Mouse (Mus musculus): ENCODE results near the gene Bicdl1. TPM values are rescaled to one million over a fixed set of nuclear protein-coding genes. Genes with fewer than 3 reads are reported as not detected.

Bicdl1 gene
- total RNA-seq, 2 experiments from 2014 or later: 157 to 159 TPM

DNA sequence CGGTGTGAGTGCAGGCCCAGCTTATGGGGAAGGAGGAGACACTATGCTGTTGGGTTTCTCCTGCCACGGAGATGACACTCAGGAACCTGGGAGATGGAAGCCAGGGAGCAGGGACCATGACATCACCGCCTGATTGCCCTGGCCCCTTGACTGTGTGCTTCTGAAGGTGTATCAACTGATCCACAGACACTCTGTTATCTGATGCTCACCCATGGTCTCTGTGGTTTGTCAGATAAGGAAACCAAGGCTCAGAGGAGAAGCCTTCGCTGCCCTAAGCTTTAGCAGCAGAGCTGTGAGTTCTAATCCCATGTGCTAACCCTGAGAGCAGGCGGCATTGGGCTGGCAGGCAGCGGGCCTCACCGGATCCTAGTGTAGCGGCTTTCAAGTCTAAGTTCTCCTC is 97.4 kb downstream of the Bicdl1 start:
- intact Hi-C loops (cut with DNase I): loop anchor here (5.0 kb wide), 1 partner anchor 62 kb away; no protein-coding TSS in a partner anchor
- DNase-seq (ENCODE audit: low spot score in 2 of 2): no peak

DNA sequence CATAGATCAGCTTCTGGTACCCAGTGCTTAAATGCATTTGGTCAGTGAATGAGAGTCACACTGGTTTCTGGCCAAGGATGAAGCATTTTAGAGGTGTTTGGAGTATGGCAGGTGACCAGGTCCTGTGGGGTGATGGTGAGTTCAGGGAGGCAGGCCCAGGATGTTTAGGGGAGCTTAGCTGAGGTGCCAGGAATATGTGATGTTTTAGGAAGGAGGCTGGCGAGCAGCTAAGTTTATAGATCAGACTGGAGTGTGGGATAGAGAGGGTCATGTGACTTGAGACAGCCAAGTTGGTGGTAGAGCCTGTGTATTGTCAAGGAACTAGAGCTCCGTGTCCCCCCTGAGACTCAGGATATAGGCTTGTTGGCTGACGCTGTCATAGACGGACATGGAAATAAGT is 98.4 kb downstream of the Bicdl1 start:
- intact Hi-C loops (cut with DNase I): loop anchor here (5.0 kb wide), 1 partner anchor 61 kb away; no protein-coding TSS in a partner anchor

DNA sequence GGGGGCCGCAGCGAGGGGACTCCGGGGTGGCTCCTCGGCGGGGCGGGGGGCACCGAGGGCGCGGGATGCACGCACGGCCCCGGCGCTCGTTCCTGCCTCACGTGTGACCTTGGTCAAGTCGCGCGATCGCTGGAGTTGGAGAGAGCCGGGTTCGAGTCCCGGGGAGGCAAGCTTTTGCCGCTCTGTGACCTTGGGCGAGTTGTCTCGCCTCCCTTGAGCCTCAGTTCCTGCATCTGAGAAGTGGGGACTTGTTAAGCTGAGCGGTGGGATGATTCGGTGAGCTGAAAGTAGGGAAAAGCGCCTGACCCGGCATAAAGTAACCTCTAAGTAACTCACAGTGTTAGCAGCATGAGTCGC is 99.1 kb downstream of the Bicdl1 start:
- intact Hi-C loops (cut with DNase I): loop anchor here (5.0 kb wide), 1 partner anchor 60 kb away; no protein-coding TSS in a partner anchor
- DNase-seq (ENCODE audit: low spot score in 2 of 2): no peak

More for the DNA sequence above, 98.4 kb downstream of the Bicdl1 start:
- no peak for DNase-seq (ENCODE audit: low spot score in 2 of 2)

DNA sequence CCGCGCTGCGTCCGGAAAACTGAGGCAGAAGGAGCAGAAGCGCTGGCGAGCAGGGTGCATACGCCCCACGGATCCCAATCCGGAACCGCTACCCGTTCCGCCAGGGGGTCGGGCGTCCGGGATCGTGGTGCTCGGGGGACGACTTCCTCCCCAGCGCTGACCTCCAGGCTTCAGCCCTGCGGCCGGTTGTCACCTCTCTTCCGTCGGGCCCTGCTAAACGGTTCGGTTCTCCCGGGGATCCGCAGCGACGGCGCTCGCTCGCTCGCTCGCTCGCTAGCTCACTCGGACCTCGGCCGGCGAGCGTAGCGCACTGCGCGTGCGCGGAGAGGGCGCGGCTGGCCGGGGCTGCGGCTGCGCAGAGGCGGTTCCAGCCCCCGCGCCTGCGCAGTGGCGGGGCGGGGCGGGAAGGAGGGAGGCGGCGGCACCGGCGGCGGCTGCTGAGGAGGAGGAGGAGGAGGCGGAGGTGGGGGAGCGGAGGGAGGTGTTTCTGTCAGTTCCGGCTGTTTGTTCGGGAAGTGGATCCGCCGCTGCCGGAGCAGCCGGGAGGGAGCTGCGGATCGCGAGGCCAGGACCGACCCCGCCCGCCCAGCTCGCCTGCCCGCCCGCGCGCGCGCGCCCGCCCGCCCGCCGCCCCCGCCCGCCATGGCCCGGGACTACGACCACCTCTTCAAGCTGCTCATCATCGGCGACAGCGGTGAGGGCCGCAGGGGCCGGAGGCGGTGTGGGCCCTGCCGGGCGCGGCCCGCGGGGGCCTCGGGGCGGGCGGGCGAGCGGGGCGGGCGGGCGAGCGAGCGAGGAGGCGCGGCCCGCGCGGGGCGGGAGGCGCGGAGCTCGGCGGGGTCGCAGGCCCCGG is 99.7 kb downstream of the Bicdl1 start, which contains the start of gene Rab35:
Rab35 (plus strand) TSS at position 404 of the 853 bp plus-strand sequence.
- DNase-seq (ENCODE audit: low spot score in 2 of 2): peak; percentile 90 to 91
- intact Hi-C loops (cut with DNase I): loop anchor here (5.0 kb wide), 1 partner anchor 59 kb away; no protein-coding TSS in a partner anchor

DNA sequence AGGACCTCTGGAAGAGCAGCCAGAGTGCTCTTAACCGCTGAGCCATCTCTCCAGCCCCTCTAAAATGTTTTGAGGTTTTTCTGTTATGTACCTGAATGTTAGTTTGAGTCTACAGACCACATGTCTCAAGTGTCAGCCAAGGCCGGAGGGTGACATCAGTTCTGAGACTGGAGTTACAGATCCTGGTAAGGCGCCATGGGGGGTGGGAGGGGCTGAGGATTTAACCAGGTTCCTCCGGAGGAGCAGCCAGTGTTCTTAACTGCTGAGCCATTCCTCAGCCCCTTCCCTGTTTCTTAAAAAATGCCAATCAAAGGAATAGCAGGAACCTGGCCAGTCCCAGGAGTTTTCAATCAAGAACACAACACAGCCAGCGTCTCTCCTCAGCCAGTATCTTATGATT is 101.1 kb downstream of the Bicdl1 start:
- intact Hi-C loops (cut with DNase I): loop anchor here (5.0 kb wide), 1 partner anchor 58 kb away; no protein-coding TSS in a partner anchor
- DNase-seq (ENCODE audit: low spot score in 2 of 2): no peak

DNA sequence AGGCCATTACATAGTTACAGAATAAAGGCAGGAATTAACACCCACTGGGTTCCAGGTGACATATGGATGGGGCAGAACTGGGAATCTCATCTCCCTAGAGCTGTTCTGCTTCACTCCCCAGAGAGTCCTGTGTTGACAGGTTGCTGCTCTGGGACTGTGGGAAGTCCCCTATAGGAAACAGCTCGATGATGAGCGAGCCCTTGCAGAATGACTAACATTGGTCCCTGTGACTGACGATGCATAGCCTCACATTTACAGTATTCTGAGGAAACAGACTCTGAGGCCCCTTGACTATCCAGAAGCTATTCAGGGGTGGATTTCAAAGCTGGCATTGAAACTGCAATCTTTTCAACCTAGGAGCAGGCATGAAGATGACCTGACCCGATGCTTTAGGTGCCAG is 101.7 kb downstream of the Bicdl1 start:
- no peak for DNase-seq (ENCODE audit: low spot score in 2 of 2)
- intact Hi-C loops (cut with DNase I): loop anchor here (5.0 kb wide), 1 partner anchor 57 kb away; no protein-coding TSS in a partner anchor

DNA sequence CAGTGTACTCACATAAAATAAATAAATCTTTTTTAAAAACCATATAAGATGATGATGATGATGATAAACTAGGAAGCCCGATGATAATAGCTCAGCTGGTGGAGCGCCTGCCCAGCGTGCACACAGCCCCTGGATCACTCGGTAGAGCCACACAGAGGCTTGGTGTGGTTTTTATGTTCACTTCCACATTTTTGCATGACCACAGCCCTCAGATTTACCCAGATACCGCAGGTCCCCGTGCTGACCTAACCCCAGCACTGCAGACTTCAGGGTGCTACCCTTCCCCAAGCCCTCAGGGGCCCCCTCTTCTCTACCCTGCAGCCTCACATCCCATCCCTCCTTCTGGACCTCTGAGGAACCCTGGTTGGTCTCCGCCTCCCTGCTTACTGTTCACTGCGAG is 103.3 kb downstream of the Bicdl1 start:
- DNase-seq (ENCODE audit: low spot score in 2 of 2): no peak
- intact Hi-C loops (cut with DNase I): no loop called here

DNA sequence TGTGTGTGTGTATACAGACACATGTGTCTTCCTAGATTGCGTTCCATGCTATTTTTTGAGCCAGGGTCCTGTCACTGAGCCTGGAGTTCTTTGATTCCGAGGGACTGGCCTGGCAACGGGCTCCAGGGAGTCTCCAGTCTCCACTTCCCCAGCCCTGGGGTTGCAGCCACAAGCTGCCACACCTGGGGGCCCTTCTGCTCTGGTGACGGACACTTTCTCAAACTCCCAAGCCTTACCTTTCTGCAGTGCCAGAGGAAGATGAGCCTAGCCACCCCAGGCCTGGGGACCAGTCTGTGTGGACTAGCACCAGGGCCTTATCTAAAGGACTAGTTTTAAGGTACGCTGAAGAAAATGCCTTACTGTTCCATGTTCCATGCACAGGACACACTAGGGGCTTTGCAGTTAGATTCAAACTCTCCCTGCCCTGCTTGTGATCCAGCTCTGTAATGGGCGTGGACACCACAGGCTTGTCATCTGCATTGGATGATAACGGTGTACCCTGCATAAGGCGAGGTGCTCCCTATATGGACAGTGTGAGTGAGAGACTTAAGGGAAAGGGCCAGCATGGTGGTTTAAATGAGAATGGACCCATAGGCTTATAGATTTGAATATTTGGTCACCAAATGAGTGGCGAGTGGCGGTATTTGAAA is 105.1 kb downstream of the Bicdl1 start:
- no peak for DNase-seq (ENCODE audit: low spot score in 2 of 2)
- intact Hi-C loops (cut with DNase I): no loop called here

DNA sequence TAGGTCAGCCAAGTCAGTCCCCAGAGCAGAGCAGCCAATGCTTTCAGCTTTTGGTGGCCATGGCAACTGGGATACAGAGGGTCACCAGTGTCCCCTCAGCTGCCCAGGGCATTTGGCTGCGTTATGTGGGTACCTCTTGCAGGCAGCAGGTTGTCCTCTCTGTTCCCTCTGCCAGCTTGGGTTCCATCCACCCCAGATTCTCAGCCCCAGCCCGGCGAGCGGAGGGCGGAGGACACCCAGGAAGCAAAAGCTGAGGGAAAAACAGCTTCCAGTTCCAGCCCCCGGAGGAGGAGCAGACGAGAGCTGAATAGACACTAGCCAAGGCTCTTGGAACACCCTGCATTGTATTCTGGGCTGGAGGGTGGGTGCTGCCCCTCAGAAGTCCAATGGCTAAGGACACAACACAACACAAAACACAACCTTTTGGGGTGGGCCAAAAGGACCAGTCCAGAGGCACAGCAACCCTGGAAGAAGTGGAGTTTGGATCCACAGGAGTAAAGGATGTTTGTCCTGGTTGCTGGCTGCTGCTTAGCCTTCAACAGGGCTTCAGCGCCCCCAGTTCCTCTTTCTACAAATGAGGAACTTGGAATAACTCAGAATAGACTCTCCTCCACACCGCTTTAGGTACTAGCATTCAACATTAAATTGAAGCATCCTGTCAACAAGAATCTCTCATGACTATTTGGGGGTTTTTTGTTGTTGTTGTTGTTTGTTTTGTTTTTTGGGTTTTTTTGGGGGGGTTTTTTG is 107.6 kb downstream of the Bicdl1 start:
- DNase-seq (ENCODE audit: low spot score in 2 of 2): peak in 1 of 2 experiments; percentile 72
- intact Hi-C loops (cut with DNase I): no loop called here

DNA sequence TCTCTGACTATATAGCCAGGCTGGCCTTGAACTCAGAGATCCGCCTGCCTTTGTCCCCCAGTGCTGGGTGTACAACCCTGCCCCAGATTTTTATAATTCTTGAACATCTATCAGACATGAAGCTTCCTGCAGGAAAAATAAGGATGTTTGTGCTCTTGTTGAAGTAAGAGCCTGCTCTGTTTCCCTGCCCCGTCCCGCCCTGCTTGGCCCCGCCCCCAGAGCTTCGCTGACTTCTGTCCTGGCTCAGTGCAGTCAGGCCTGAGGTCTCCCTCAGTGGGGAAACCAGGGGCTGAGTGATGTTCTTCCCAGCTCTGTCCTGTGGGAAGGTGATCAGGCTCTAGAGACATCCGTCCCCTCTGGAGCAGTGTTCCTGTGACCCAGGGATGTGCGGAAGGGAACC is 108.7 kb downstream of the Bicdl1 start:
- intact Hi-C loops (cut with DNase I): no loop called here
- no peak for DNase-seq (ENCODE audit: low spot score in 2 of 2)

DNA sequence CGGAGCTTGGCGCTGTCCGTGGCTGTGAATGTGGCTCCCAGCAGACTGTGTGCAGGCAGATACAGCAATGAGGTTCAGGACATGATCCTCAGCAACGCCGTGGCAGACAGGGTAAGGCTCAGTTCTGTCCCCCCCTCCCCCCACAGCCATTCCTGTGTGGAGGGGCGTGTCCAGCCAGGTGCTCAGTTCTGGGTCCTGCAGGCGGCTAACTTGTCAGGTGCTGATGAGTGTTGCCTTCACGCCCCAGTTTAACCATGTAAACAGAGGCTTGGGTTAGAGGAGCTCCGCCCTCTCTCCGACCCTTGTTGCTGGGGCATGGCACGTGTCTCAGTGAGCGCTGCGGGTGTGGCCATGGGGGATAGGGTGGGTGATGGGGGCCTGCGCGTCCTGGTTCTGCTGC is 111.7 kb downstream of the Bicdl1 start:
- intact Hi-C loops (cut with DNase I): loop anchor here (5.0 kb wide), 1 partner anchor 37 kb away; no protein-coding TSS in a partner anchor
- DNase-seq (ENCODE audit: low spot score in 2 of 2): no peak

DNA sequence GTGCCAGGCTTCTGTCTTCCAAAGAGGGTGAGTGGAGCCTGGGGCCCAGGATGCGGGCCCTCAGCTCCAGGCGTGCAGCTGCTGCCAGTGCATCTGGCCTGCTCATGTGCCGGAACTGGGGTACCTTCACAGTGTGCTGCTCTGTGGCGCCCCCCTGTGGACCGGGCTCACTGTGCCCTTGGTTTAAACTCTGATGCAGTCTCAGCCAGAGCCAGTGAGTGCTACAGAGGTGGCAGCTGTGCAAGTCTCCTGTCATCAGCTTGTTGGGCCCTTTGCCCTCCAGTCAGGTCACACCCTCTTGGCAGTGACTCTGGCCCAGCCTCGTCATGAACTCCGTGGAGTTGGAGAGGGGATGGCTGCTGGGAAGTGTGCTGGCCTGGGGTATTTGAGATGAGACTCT is 116.5 kb downstream of the Bicdl1 start:
- DNase-seq (ENCODE audit: low spot score in 2 of 2): no peak
- intact Hi-C loops (cut with DNase I): loop anchor here (5.0 kb wide), 1 partner anchor 33 kb away; no protein-coding TSS in a partner anchor

DNA sequence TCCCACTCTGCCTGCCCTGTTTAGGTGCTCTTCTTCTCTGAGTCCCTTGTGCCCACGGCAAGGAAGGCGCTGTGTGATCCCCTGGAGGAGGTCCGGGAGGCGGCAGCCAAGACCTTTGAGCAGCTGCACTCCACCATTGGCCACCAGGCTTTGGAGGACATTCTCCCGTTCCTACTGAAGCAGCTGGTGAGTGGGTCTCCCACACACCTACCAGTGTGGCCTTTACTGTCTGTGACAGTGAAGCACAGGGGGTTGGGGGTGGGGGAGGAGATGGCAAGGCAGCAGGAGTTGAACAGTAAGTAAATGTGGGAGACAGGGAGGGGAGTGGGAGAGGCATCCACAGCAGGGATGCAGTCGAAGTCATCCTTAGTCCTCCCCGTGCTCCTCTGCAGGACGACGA is 118.1 kb downstream of the Bicdl1 start:
- intact Hi-C loops (cut with DNase I): no loop called here
- peak in 1 of 2 experiments; percentile 64 for DNase-seq (ENCODE audit: low spot score in 2 of 2)

DNA sequence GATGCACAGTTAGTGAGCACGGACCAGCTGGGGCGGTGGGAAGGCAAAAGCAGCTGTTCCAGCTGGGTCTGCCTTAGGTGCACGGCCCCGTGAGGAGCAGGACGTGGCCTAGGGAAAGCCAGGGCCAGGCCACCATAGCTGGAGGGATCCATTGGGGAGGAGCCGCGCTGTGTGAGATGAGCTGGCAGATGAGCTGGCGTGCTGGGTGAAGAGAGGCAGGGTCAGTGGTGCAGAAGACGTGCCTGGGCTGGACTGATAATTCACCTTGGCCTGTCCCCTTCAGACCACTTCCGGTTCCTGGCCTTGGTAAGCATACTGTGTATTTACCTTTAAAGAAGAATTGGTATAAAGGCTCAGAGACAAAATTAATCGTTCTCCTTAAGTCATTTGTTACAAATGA is 119.9 kb downstream of the Bicdl1 start:
- DNase-seq (ENCODE audit: low spot score in 2 of 2): no peak
- intact Hi-C loops (cut with DNase I): no loop called here

DNA sequence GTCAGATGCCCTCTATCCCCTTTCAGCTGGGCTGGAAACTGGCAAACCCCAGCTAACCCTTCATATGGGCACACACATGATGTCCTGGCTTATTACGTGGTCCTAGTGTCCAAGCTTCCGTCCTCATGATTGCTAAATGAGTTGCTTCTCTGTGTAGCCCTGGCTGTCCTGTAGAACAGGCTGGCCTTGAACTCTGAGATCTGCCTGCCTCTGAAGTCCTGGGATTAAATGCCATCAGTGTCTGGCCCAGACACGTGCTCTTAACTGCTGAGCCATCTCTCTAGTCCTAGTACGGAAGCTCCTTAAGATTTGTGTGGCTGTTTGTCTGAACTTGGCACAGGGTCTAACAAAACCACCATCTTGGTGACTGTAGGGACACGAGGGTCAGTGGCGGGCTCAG is 127.9 kb downstream of the Bicdl1 start:
- intact Hi-C loops (cut with DNase I): no loop called here

More for the DNA sequence above, 127.9 kb downstream of the Bicdl1 start:
- DNase-seq (ENCODE audit: low spot score in 2 of 2): no peak

Small RNAs within 50 kb of the gene (microRNA-seq; reads per million reads assigned to microRNA genes)
- gene Mir7030: 0 to 1.7 reads per million in 2 experiments

Other genes starting within 250 kb of the Bicdl1 start
- gene Sirt4, start 246.9 kb downstream of the Bicdl1 start, total RNA-seq (2021): 10 to 100 TPM; 31.1 to 34.0 TPM
- 10 to 100 TPM; 19.9 to 21.0 TPM for gene Pxn, start 224.9 kb downstream of the Bicdl1 start, total RNA-seq (2021)
- 100 to 1,000 TPM; 208 to 218 TPM for gene Rplp0, start 172.2 kb downstream of the Bicdl1 start, total RNA-seq (2021)
- gene Gcn1l1, start 166.4 kb downstream of the Bicdl1 start, total RNA-seq (2021): 10 to 100 TPM; 61.4 to 75.7 TPM
- gene Rab35, start 99.7 kb downstream of the Bicdl1 start, total RNA-seq (2021): 10 to 100 TPM; 86.0 to 96.7 TPM
- 100 to 1,000 TPM; 177 to 207 TPM for gene Cit, start 113.7 kb upstream of the Bicdl1 start, total RNA-seq (2021)

Data from left cerebral cortex, postnatal 25 days (tissue).